Mouse (Mus musculus): Measurements from ENCODE around the gene Fbxl20. TPM values are rescaled to one million over a fixed set of nuclear protein-coding genes. Genes with fewer than 3 reads are reported as not detected.

Fbxl20 gene
- polyA plus RNA-seq, 1 experiment from 2014 or later, result 6.7 TPM

DNA sequence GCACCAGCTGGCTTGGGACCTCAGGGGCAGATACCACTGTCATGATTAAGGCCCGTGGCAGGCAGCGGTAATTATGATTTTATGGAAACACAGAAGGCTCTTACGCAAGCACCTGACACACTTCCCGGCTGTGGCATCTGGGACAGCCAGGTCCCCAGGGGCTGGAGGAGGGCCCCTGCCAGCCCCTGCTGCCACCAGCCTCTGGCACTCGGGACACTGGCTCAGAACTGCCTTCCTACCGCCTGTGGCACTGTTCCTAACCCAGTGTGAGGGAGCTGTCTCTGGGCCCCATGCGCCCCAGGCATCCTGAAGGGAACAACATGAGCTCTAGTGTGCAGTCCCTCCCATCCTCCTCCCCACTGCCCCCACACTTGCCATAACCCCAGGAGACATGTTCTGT is 90.5 kb downstream of the Fbxl20 start:
- Histone ChIP-seq H3K36me3 (no peaks in the 10 kb centered on the region), H3K27me3 (peaks cover 33% of the 10 kb centered on the region), H3K4me3 (replicated peaks) (no peak overlapping the region), H3K9me3 (replicated peaks) (no peaks in the 10 kb centered on the region), H3K4me2 (no peak overlapping the region), H3K9ac (no peak overlapping the region), H3K4me1 (replicated peaks) (no peaks in the 10 kb centered on the region), H3K27ac (no peak overlapping the region)
- DNase-seq, result no peak
- WGBS (ENCODE audit: insufficient replicate concordance), result 59% methylated on average over 7 of the region's 7 CpGs
- no peak for ATAC-seq (ENCODE audit: low read depth)

DNA sequence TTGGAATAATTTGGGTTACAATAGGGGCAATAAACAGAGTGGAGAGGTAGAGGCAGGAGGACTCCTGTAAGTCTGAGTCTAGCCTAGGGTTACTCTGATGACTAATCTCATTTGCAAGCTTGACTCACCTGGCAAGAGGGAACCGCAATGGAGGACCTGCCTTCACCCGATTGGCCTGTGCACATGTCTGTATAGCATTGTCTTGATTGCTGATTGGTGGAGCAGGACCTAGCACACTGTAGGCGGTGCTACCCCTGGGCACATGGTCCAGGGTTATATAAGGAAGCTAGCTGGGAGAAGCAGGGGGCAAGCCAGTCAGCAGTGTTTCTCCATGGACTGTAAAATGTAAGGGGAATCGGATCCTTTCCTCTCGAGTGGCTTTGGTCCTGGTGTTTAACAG is 92.2 kb downstream of the Fbxl20 start:
- Histone ChIP-seq H3K9me3 (replicated peaks) (no peaks in the 10 kb centered on the region), H3K4me2 (no peak overlapping the region), H3K4me1 (replicated peaks) (peaks cover 4% of the 10 kb centered on the region), H3K9ac (no peak overlapping the region), H3K27me3 (peaks cover 50% of the 10 kb centered on the region), H3K4me3 (replicated peaks) (no peak overlapping the region), H3K27ac (no peak overlapping the region), H3K36me3 (no peaks in the 10 kb centered on the region)
- WGBS (ENCODE audit: insufficient replicate concordance), result 57% methylated on average over 5 of the region's 5 CpGs
- no peak for DNase-seq
- ATAC-seq (ENCODE audit: low read depth), result no peak

GRCm38 (mm10) chr11:98057466-98057865 is 92.7 kb downstream of the Fbxl20 start:
- Histone ChIP-seq H3K4me1 (replicated peaks) (peaks cover 9% of the 10 kb centered on the region), H3K4me2 (no peak overlapping the region), H3K27me3 (peaks cover 55% of the 10 kb centered on the region), H3K9ac (no peak overlapping the region), H3K4me3 (replicated peaks) (no peak overlapping the region), H3K9me3 (replicated peaks) (no peaks in the 10 kb centered on the region), H3K36me3 (no peaks in the 10 kb centered on the region), H3K27ac (no peak overlapping the region)
- 27% methylated on average over 9 of the region's 9 CpGs for WGBS (ENCODE audit: insufficient replicate concordance)
- ATAC-seq (ENCODE audit: low read depth) (no peak), DNase-seq (no peak)

GRCm38 (mm10) chr11:98052989-98053834 is 97.0 kb downstream of the Fbxl20 start, which contains the start of gene Stac2:
Stac2 (minus strand) TSS chr11:98053462.
- H3K9me3 ChIP-seq (replicated peaks), result no peaks in the 10 kb centered on the region
- H3K4me2 ChIP-seq, result peak within 1 kb of the TSS; percentile 50
- ATAC-seq (ENCODE audit: low read depth) (peak; percentile 59), DNase-seq (no peak)
- H3K36me3 ChIP-seq, result no peaks in the 10 kb centered on the region
- peaks cover 18% of the 10 kb centered on the region for H3K4me1 ChIP-seq (replicated peaks)
- H3K4me3 ChIP-seq (replicated peaks), result peak within 1 kb of the TSS; percentile 38
- no peak within 1 kb of the TSS for H3K9ac ChIP-seq
- H3K27me3 ChIP-seq, result peaks cover 89% of the 10 kb centered on the region
- H3K27ac ChIP-seq, result no peak within 1 kb of the TSS
- 4% methylated on average over 36 of the region's 48 CpGs for WGBS (ENCODE audit: insufficient replicate concordance)

GRCm38 (mm10) chr11:98052129-98052988 is 97.8 kb downstream of the Fbxl20 start:
- H3K4me1 ChIP-seq (replicated peaks), result peaks cover 18% of the 10 kb centered on the region
- ATAC-seq (ENCODE audit: low read depth) (no peak), DNase-seq (no peak)
- H3K36me3 ChIP-seq, result no peaks in the 10 kb centered on the region
- H3K4me2 ChIP-seq, result peak overlapping the region; percentile 50
- peaks cover 95% of the 10 kb centered on the region for H3K27me3 ChIP-seq
- H3K9me3 ChIP-seq (replicated peaks), result no peaks in the 10 kb centered on the region
- peak overlapping the region; percentile 38 for H3K4me3 ChIP-seq (replicated peaks)
- H3K9ac ChIP-seq, result no peak overlapping the region
- no peak overlapping the region for H3K27ac ChIP-seq
- WGBS (ENCODE audit: insufficient replicate concordance), result 1% methylated on average over 83 of the region's 83 CpGs

- Histone ChIP-seq H3K4me3 (replicated peaks) (peak overlapping the region; percentile 38; the same call in 1 of the 2 replicates), H3K36me3 (no peaks in the 10 kb centered on the region), H3K27ac (no peak overlapping the region), H3K9me3 (replicated peaks) (no peaks in the 10 kb centered on the region), H3K9ac (no peak overlapping the region), H3K4me1 (replicated peaks) (peaks cover 18% of the 10 kb centered on the region), H3K4me2 (peak overlapping the region; percentile 50), H3K27me3 (peaks cover 90% of the 10 kb centered on the region)
- DNase-seq, result no peak
- 4% methylated on average over 12 of the region's 12 CpGs for WGBS (ENCODE audit: insufficient replicate concordance)
- ATAC-seq (ENCODE audit: low read depth), result no peak
Measured at GRCm38 (mm10) chr11:98051611-98052128, 98.5 kb downstream of the Fbxl20 start.

DNA sequence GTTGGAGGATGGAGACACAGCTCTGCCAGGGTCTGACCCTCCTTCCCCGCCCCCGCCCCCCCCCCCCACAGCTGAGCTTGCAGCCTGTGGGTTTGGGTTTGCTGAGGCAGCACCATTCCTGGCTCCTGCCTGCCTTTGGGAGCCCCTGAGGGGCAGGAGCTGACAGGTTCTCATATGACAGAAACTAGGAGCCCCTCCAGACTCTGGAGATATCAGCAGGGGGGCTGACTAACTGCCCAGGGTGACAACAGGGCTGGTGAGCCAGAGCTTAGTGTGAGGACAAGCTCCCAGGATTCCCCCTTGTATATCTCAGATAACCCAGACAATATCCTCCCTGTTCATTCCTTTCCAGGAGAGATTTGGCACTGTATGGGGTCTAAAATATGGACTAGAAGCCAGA is 99.3 kb downstream of the Fbxl20 start:
- H3K9ac ChIP-seq, result no peak overlapping the region

GRCm38 (mm10) chr11:98050520-98050815 is 99.7 kb downstream of the Fbxl20 start:
- H3K27me3 ChIP-seq, result peaks cover 81% of the 10 kb centered on the region

More for the DNA sequence above, 99.3 kb downstream of the Fbxl20 start:
- Histone ChIP-seq H3K9me3 (replicated peaks) (no peaks in the 10 kb centered on the region), H3K36me3 (no peaks in the 10 kb centered on the region), H3K4me2 (no peak overlapping the region), H3K4me3 (replicated peaks) (no peak overlapping the region), H3K27ac (no peak overlapping the region), H3K4me1 (replicated peaks) (peaks cover 18% of the 10 kb centered on the region), H3K27me3 (peaks cover 86% of the 10 kb centered on the region)
- WGBS (ENCODE audit: insufficient replicate concordance), result 33% methylated on average over 1 of the region's 2 CpGs
- DNase-seq (no peak), ATAC-seq (ENCODE audit: low read depth) (no peak)

GRCm38 (mm10) chr11:98049672-98050519 is 100.3 kb downstream of the Fbxl20 start:
- Histone ChIP-seq H3K9me3 (replicated peaks) (no peaks in the 10 kb centered on the region), H3K4me1 (replicated peaks) (peaks cover 18% of the 10 kb centered on the region), H3K9ac (no peak overlapping the region), H3K4me3 (replicated peaks) (no peak overlapping the region), H3K27me3 (peaks cover 75% of the 10 kb centered on the region), H3K36me3 (no peaks in the 10 kb centered on the region), H3K27ac (no peak overlapping the region), H3K4me2 (no peak overlapping the region)
- no peak for ATAC-seq (ENCODE audit: low read depth)
- WGBS (ENCODE audit: insufficient replicate concordance), result 39% methylated on average over 14 of the region's 14 CpGs
- DNase-seq, result no peak

More at GRCm38 (mm10) chr11:98050520-98050815, 99.7 kb downstream of the Fbxl20 start:
- Histone ChIP-seq H3K4me1 (replicated peaks) (peaks cover 18% of the 10 kb centered on the region), H3K36me3 (no peaks in the 10 kb centered on the region), H3K9me3 (replicated peaks) (no peaks in the 10 kb centered on the region), H3K4me2 (no peak overlapping the region), H3K27ac (no peak overlapping the region), H3K4me3 (replicated peaks) (no peak overlapping the region), H3K9ac (no peak overlapping the region)
- 34% methylated on average over 2 of the region's 2 CpGs for WGBS (ENCODE audit: insufficient replicate concordance)
- no peak for DNase-seq
- no peak for ATAC-seq (ENCODE audit: low read depth)

- ATAC-seq (ENCODE audit: low read depth), result no peak
- Histone ChIP-seq H3K36me3 (no peaks in the 10 kb centered on the region), H3K27ac (no peak overlapping the region), H3K4me3 (replicated peaks) (no peak overlapping the region), H3K9me3 (replicated peaks) (no peaks in the 10 kb centered on the region), H3K4me1 (replicated peaks) (peaks cover 11% of the 10 kb centered on the region), H3K27me3 (peaks cover 54% of the 10 kb centered on the region), H3K4me2 (no peak overlapping the region), H3K9ac (no peak overlapping the region)
- DNase-seq, result no peak
- WGBS (ENCODE audit: insufficient replicate concordance), result 61% methylated on average over 4 of the region's 4 CpGs
Measured at GRCm38 (mm10) chr11:98047745-98048144, 102.5 kb downstream of the Fbxl20 start.
